Mouse (Mus musculus) midbrain, embryonic 14.5 days (tissue): ENCODE results near the gene Adgrl1. TPM values are rescaled to one million over a fixed set of nuclear protein-coding genes. Genes with fewer than 3 reads are reported as not detected.
"Not testable (repeated sequence)": the region's sequence is repeated elsewhere in the genome, so short reads cannot be mapped to it uniquely, and the experiment has no call there.

Experiments
- ATAC-seq: fragments of 200-750 bp; cut with Nextera tagmentation; 2 replicates; pipeline ENCODE4 v1.8.0; 2017; ENCODE audit warnings: moderate number of reproducible peaks, moderate library complexity; ENCODE audit not compliant: low FRiP score, low TSS enrichment
- DNase-seq: peaks from one replicate; pipeline ENCODE4 v3.0.0-alpha.2; 2015
- H3K27ac ChIP-seq: fragments of 300-500 bp; sonication (generic); replicated peaks from 2 replicates; pipeline ENCODE4 v1.5.1; 2014; ENCODE audit warnings: mild to moderate bottlenecking, low read depth, low read length, moderate library complexity
- H3K27me3 ChIP-seq: fragments of 300-500 bp; sonication (generic); 2 replicates; pipeline ENCODE4 v1.6.1; 2014; ENCODE audit warnings: low read length, control low read depth, mixed read lengths; ENCODE audit not compliant: control insufficient read depth, insufficient read depth
- H3K36me3 ChIP-seq: fragments of 300-500 bp; sonication (generic); 2 replicates; pipeline ENCODE4 v1.6.1; 2014; ENCODE audit warnings: low read length, control low read depth; ENCODE audit not compliant: control insufficient read depth, insufficient read depth
- H3K4me1 ChIP-seq: fragments of 300-500 bp; sonication (generic); 2 replicates; pipeline ENCODE4 v1.6.1; 2014; ENCODE audit warnings: mild to moderate bottlenecking, antibody characterized with exemption, low read length, control low read depth; ENCODE audit not compliant: control insufficient read depth, insufficient read depth
- H3K4me2 ChIP-seq: fragments of 300-500 bp; sonication (generic); 2 replicates; pipeline ENCODE4 v1.6.1; 2014; ENCODE audit warnings: mild to moderate bottlenecking, low read length, moderate library complexity
- H3K4me3 ChIP-seq: fragments of 300-500 bp; sonication (generic); replicated peaks from 2 replicates; pipeline ENCODE4 v1.5.1; 2014; ENCODE audit warnings: low read depth, low read length
- H3K9ac ChIP-seq: fragments of 300-500 bp; sonication (generic); replicated peaks from 2 replicates; pipeline ENCODE4 v1.6.1; 2014; ENCODE audit warnings: mild to moderate bottlenecking, low read length, moderate library complexity
- H3K9me3 ChIP-seq: fragments of 300-500 bp; sonication (generic); 2 replicates; pipeline ENCODE4 v1.6.1; 2016; ENCODE audit warnings: low read length, control low read depth, mixed read lengths; ENCODE audit not compliant: control insufficient read depth
- WGBS: fragments of 180-500 bp; shearing (Covaris S2); extraction: QIAGEN DNeasy Blood & Tissue Kit; methylation state at CpG from one replicate; pipeline ENCODE4 v1.1.7; 2014; 5-methylcytosine and 5-hydroxymethylcytosine counted together
- microRNA-seq: library from miRNA; unstranded; fragments of <30 nt; microRNA quantifications from one replicate; pipeline ENCODE4, GENCODE M21; 2016
- polyA plus RNA-seq: library from polyadenylated mRNA; unstranded; fragments of >200 nt; fragmentation: Nextera tagmentation; extraction: Ambion mirVana; gene quantifications from 2 replicates; pipeline ENCODE4 v1.2.1, GENCODE M21; 2014

Gene Adgrl1
- polyA plus RNA-seq, 1 experiment from 2014 or later: 77.2 TPM

GRCm38 (mm10) chr8:83981533-83981932 is 81.6 kb downstream of the Adgrl1 start:
- Histone ChIP-seq H3K27me3 (no peaks in the 10 kb centered on the region), H3K4me2 (no peak overlapping the region), H3K36me3 (peaks cover 67% of the 10 kb centered on the region), H3K9me3 (no peaks in the 10 kb centered on the region), H3K4me3 (no peak overlapping the region), H3K9ac (no peak overlapping the region), H3K4me1 (peaks cover 7% of the 10 kb centered on the region), H3K27ac (no peak overlapping the region)
- ATAC-seq (no peak), DNase-seq (no peak)
- 95% methylated on average over 7 of the region's 7 CpGs for WGBS

- DNase-seq (no peak), ATAC-seq (no peak)
- WGBS: 97% methylated on average over 4 of the region's 4 CpGs
- Histone ChIP-seq H3K4me3 (no peak overlapping the region), H3K27ac (no peak overlapping the region), H3K9ac (no peak overlapping the region), H3K4me2 (no peak overlapping the region), H3K9me3 (no peaks in the 10 kb centered on the region), H3K27me3 (no peaks in the 10 kb centered on the region), H3K36me3 (peaks cover 76% of the 10 kb centered on the region), H3K4me1 (peaks cover 3% of the 10 kb centered on the region)
Measured at GRCm38 (mm10) chr8:83982449-83982848, 82.5 kb downstream of the Adgrl1 start.

GRCm38 (mm10) chr8:83983222-83983621 is 83.3 kb downstream of the Adgrl1 start:
- ATAC-seq, H3K9ac ChIP-seq, DNase-seq, H3K4me3 ChIP-seq, H3K4me2 ChIP-seq, H3K27me3 ChIP-seq, H3K9me3 ChIP-seq, H3K27ac ChIP-seq, H3K4me1 ChIP-seq: not testable (repeated sequence)
- peaks cover 80% of the 10 kb centered on the region for H3K36me3 ChIP-seq
- 99% methylated on average over 2 of the region's 2 CpGs for WGBS

- ATAC-seq (no peak), DNase-seq (no peak)
- H3K4me1 ChIP-seq: no peaks in the 10 kb centered on the region
- 89% methylated on average over 7 of the region's 7 CpGs for WGBS
- no peaks in the 10 kb centered on the region for H3K27me3 ChIP-seq
- peaks cover 90% of the 10 kb centered on the region for H3K36me3 ChIP-seq
- H3K9ac ChIP-seq: no peak overlapping the region
- H3K4me2 ChIP-seq: no peak overlapping the region
- no peak overlapping the region for H3K27ac ChIP-seq
- no peak overlapping the region for H3K4me3 ChIP-seq
- no peaks in the 10 kb centered on the region for H3K9me3 ChIP-seq
Measured at GRCm38 (mm10) chr8:83989243-83989642, 89.3 kb downstream of the Adgrl1 start.

- H3K4me1 ChIP-seq: no peaks in the 10 kb centered on the region
- no peak for DNase-seq
- H3K27ac ChIP-seq: no peak overlapping the region
- no peak for ATAC-seq
- H3K36me3 ChIP-seq: peaks cover 90% of the 10 kb centered on the region
- WGBS: 96% methylated on average over 14 of the region's 14 CpGs
- H3K9me3 ChIP-seq: no peaks in the 10 kb centered on the region
- H3K4me3 ChIP-seq: no peak overlapping the region
- H3K27me3 ChIP-seq: no peaks in the 10 kb centered on the region
- no peak overlapping the region for H3K9ac ChIP-seq
- no peak overlapping the region for H3K4me2 ChIP-seq
Measured at GRCm38 (mm10) chr8:83990170-83990569, 90.3 kb downstream of the Adgrl1 start.

Small RNA genes within 50 kb of the gene (microRNA-seq; reads per million reads assigned to microRNA genes)
- gene Gm44330 (not detected), gene Gm44450 (not detected)

Other genes starting within 250 kb of the Adgrl1 start
- 106 and 116 TPM in 2 replicates for gene Gipc1, start 247.4 kb upstream of the Adgrl1 start, polyA plus RNA-seq
- gene Ptger1, start 233.4 kb upstream of the Adgrl1 start, polyA plus RNA-seq: 0.72 and 1.3 TPM in 2 replicates
- 26.6 TPM in 2 replicates for gene Pkn1, start 200.9 kb upstream of the Adgrl1 start, polyA plus RNA-seq
- 109 and 113 TPM in 2 replicates for gene Ddx39, start 184.9 kb upstream of the Adgrl1 start, polyA plus RNA-seq
- 8.5 and 12.3 TPM in 2 replicates for gene Adgre5, start 158.8 kb upstream of the Adgrl1 start, polyA plus RNA-seq
- 1.0 and 1.1 TPM in 2 replicates for gene Gm10644, start 55.1 kb downstream of the Adgrl1 start, polyA plus RNA-seq
- 7.9 and 15.5 TPM in 2 replicates for gene Asf1b, start 55.4 kb downstream of the Adgrl1 start, polyA plus RNA-seq
- 181 and 207 TPM in 2 replicates for gene Prkaca, start 72.9 kb downstream of the Adgrl1 start, polyA plus RNA-seq
- 10.5 and 14.2 TPM in 2 replicates for gene Samd1, start 97.6 kb downstream of the Adgrl1 start, polyA plus RNA-seq
- 0.53 and 0.89 TPM in 2 replicates for gene 1700067K01Rik, start 101.4 kb downstream of the Adgrl1 start, polyA plus RNA-seq
- gene 2210011C24Rik, start 112.1 kb downstream of the Adgrl1 start, polyA plus RNA-seq: 0.94 TPM in 1 of 2 replicates, not detected in the other
- gene Palm3, start 121.4 kb downstream of the Adgrl1 start, polyA plus RNA-seq: 0.65 and 0.87 TPM in 2 replicates
- gene Il27ra, start 142.5 kb downstream of the Adgrl1 start, polyA plus RNA-seq: 0.16 and 0.33 TPM in 2 replicates
- gene Rln3, start 144.9 kb downstream of the Adgrl1 start, polyA plus RNA-seq: 1.2 TPM in 1 of 2 replicates, not detected in the other
- gene Gm10643, start 165.0 kb downstream of the Adgrl1 start, polyA plus RNA-seq: 1.5 and 2.4 TPM in 2 replicates
- 11.2 and 12.2 TPM in 2 replicates for gene Rfx1, start 166.7 kb downstream of the Adgrl1 start, polyA plus RNA-seq
- gene Dcaf15, start 204.7 kb downstream of the Adgrl1 start, polyA plus RNA-seq: 19.9 and 26.0 TPM in 2 replicates
- 0.63 and 0.68 TPM in 2 replicates for gene Podnl1, start 225.9 kb downstream of the Adgrl1 start, polyA plus RNA-seq
- gene Cc2d1a, start 247.8 kb downstream of the Adgrl1 start, polyA plus RNA-seq: 28.9 and 33.1 TPM in 2 replicates
- gene 4930432K21Rik, start 247.9 kb downstream of the Adgrl1 start, polyA plus RNA-seq: 1.8 and 1.9 TPM in 2 replicates